Mouse (Mus musculus): ENCODE results near the gene Ccdc71l. TPM values are rescaled to one million over a fixed set of nuclear protein-coding genes. Genes with fewer than 3 reads are reported as not detected.

Gene Ccdc71l
- polyA plus RNA-seq, 1 experiment from 2014 or later, result 2.2 TPM

DNA sequence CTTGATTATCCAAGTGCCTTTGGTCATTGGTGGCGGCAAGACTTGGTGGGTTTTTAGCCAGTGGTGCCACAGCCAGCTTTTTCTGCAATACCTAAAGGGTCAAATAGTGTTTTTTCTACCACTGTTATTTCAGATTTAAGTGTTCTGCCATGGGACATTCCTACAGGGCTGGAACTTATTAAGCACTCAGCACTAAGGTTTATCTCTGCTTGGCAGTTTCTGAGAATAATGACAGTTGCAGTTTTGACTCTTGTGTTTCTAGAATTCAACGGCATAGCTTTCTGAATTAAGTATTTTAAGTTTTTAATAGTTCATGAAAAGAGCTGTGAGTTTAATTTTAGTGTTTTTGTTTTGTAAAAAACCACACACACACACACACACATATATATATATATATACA, 2.5 kb downstream of the Ccdc71l start:
- Histone ChIP-seq H3K36me3 (ENCODE audit: control insufficient read depth, insufficient read depth, low read length) (no peaks in the 10 kb centered on the region), H3K27ac (ENCODE audit: low read length) (no peak overlapping the region), H3K9me3 (ENCODE audit: control insufficient read depth, low read length) (no peaks in the 10 kb centered on the region), H3K9ac (ENCODE audit: low read depth, low read length) (no peak overlapping the region), H3K4me1 (ENCODE audit: control insufficient read depth, insufficient read depth, low read length) (peaks cover 4% of the 10 kb centered on the region), H3K4me2 (ENCODE audit: low read depth, low read length) (peak overlapping the region; percentile 65), H3K27me3 (replicated peaks; ENCODE audit: control insufficient read depth, insufficient read depth, low read length) (no peaks in the 10 kb centered on the region), H3K4me3 (ENCODE audit: low read length) (peak overlapping the region; percentile 45)
- 85% methylated on average over 2 of the region's 2 CpGs for WGBS
- no peak for ATAC-seq

DNA sequence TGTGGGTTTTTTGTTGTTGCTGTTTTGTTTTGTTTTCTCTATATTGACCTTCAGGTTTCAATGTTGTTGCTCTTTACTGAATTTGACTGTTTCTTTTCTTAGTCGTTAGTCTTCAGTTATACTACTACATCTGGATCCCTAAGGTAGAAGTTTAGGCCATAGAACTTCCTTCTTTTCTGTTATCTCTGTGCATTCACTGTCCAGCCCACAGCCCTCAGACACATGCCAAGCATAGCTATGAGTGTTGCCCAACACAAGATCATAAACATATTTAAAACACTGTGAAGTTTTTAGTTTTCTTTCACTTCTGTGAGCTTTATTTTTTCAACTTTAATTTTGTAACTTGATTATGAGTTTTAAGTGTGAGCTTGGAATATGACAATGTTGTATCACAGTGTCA, 41.0 kb downstream of the Ccdc71l start:
- no peak overlapping the region for H3K9ac ChIP-seq (ENCODE audit: low read depth, low read length)
- no peaks in the 10 kb centered on the region for H3K9me3 ChIP-seq (ENCODE audit: control insufficient read depth, low read length)
- H3K27ac ChIP-seq (ENCODE audit: low read length), result no peak overlapping the region
- H3K36me3 ChIP-seq (ENCODE audit: control insufficient read depth, insufficient read depth, low read length), result no peaks in the 10 kb centered on the region
- 83% methylated on average over 1 of the region's 1 CpGs for WGBS
- no peak overlapping the region for H3K4me2 ChIP-seq (ENCODE audit: low read depth, low read length)
- no peak overlapping the region for H3K4me3 ChIP-seq (ENCODE audit: low read length)
- H3K27me3 ChIP-seq (replicated peaks; ENCODE audit: control insufficient read depth, insufficient read depth, low read length), result no peaks in the 10 kb centered on the region
- no peaks in the 10 kb centered on the region for H3K4me1 ChIP-seq (ENCODE audit: control insufficient read depth, insufficient read depth, low read length)
- ATAC-seq, result no peak

DNA sequence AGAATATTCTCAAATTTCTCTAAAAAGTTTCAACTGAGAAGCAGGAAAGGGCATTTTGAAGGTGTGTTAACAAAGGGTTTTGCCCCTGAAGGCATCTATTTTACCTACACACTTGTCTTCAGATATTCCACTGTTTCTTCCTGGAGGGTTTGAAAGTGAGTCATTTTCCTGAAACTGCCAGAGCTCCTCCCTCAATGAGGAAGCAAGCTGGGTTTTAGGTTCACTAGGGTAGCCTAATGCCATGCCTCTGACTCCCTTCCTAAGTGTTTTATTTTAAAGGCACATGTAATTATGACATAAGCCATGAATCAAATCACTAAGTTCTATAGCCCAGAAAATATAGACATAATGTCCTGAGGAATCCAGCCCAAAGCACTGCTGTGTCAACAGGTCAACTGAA, 49.3 kb downstream of the Ccdc71l start:
- no peak overlapping the region for H3K4me3 ChIP-seq (ENCODE audit: low read length)
- no peak overlapping the region for H3K27ac ChIP-seq (ENCODE audit: low read length)
- H3K27me3 ChIP-seq (replicated peaks; ENCODE audit: control insufficient read depth, insufficient read depth, low read length), result no peaks in the 10 kb centered on the region
- H3K9ac ChIP-seq (ENCODE audit: low read depth, low read length), result no peak overlapping the region
- no peaks in the 10 kb centered on the region for H3K4me1 ChIP-seq (ENCODE audit: control insufficient read depth, insufficient read depth, low read length)
- no peak overlapping the region for H3K4me2 ChIP-seq (ENCODE audit: low read depth, low read length)
- H3K9me3 ChIP-seq (ENCODE audit: control insufficient read depth, low read length), result no peaks in the 10 kb centered on the region
- ATAC-seq, result peak; percentile 63; the same call in 1 of the 2 replicates
- H3K36me3 ChIP-seq (ENCODE audit: control insufficient read depth, insufficient read depth, low read length), result no peaks in the 10 kb centered on the region

DNA sequence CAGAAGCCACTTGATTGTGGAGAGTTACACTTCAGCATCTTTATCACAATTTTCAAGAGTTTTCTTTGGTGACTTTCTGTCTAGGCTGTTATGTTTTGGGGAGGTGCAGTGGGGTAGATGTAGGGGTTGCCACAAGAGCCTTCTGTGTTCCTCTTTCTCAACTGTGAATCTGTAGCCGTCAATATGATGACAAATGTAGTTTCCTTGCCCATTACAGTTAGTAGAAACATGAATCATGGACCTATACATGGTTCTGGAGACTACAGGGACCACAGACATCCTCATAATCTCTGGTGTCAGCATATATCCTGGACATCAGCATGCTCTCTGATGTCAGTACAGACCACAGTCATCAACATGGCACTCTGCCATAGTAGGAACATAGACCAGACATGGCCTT, 52.5 kb downstream of the Ccdc71l start:
- H3K27ac ChIP-seq (ENCODE audit: low read length), result no peak overlapping the region
- no peak overlapping the region for H3K9ac ChIP-seq (ENCODE audit: low read depth, low read length)
- 77% methylated on average over 1 of the region's 1 CpGs for WGBS
- no peak overlapping the region for H3K4me2 ChIP-seq (ENCODE audit: low read depth, low read length)
- no peak for ATAC-seq
- H3K4me1 ChIP-seq (ENCODE audit: control insufficient read depth, insufficient read depth, low read length), result no peaks in the 10 kb centered on the region
- H3K9me3 ChIP-seq (ENCODE audit: control insufficient read depth, low read length), result no peaks in the 10 kb centered on the region
- H3K27me3 ChIP-seq (replicated peaks; ENCODE audit: control insufficient read depth, insufficient read depth, low read length), result no peaks in the 10 kb centered on the region
- no peaks in the 10 kb centered on the region for H3K36me3 ChIP-seq (ENCODE audit: control insufficient read depth, insufficient read depth, low read length)
- no peak overlapping the region for H3K4me3 ChIP-seq (ENCODE audit: low read length)

Other genes starting within 250 kb of the Ccdc71l start
- 2.1 and 2.2 TPM in 2 replicates for gene Pik3cg, start 170.0 kb upstream of the Ccdc71l start, polyA plus RNA-seq (2015; fragmentation: Nextera tagmentation; extraction: Ambion mirVana)